Mouse (Mus musculus) G1E (cell line): Measurements from ENCODE around the gene Aqr.

Experiments used
- CTCF ChIP-seq: IDR thresholded peaks from 2 replicates; pipeline ENCODE4 v1.5.1; 2012; ENCODE audit warnings: low read depth, low read length, inconsistent platforms, mixed read lengths
- GATA1 ChIP-seq: IDR thresholded peaks from 2 replicates; pipeline ENCODE4 v1.6.1; 2012; ENCODE audit warnings: borderline replicate concordance, low read length, inconsistent platforms, mixed read lengths
- GATA2 ChIP-seq: IDR thresholded peaks from 2 replicates; pipeline ENCODE4 v1.6.1; 2012; ENCODE audit warnings: low read depth, low read length, inconsistent platforms, borderline replicate concordance
- POLR2AphosphoS5 ChIP-seq: IDR thresholded peaks from 2 replicates; pipeline ENCODE4 v1.6.1; 2012; ENCODE audit warnings: low read depth, low read length, inconsistent platforms; ENCODE audit not compliant: insufficient replicate concordance
- TAL1 ChIP-seq: conservative IDR thresholded peaks from 2 replicates; pipeline ENCODE4 v1.6.1; 2012; ENCODE audit warnings: low read depth, low read length, inconsistent platforms, mixed read lengths

GRCm38 (mm10) chr2:114157345-114157744, 29.5 kb downstream of the Aqr start:
- TF ChIP-seq CTCF (no peak), GATA1 (no peak), POLR2AphosphoS5 (no peak), TAL1 (peak; percentile 38), GATA2 (no peak)
